24 mouse cellular contexts compared by ENCODE assay signal in the genomic region with DNA sequence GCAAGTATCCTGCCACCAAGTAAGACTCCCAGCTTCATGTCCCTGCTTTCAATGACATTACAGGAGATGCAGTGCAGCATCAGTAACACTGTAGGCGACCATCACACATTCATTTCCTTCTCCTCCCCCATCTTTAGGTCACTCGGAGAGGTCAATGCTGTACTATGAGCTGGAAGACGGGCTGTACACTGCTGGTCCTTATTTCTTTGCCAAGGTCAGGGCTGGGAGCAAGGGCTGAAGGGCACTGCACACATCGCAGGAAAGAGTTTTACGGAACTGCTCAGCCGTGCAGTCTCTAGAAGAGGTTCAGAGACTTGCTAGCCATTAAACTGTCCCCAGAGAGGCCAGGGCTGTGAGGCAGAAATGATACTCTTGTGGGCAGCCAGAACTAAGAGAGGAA. TPM values are rescaled to one million over a fixed set of nuclear protein-coding genes. Genes with fewer than 3 reads are reported as not detected.
DNase-seq lines count a peak whose midpoint lies in the region; ATAC-seq and TF ChIP-seq lines count a peak whose summit lies in the region.
"Had no signal": no experiment of that assay in that cellular context is flagged by ENCODE, and none has a peak within 500 bp of the region (broad histone marks: within the 10 kb centered on the region; RNA-seq: fewer than 3 reads in every experiment).

No protein-coding gene starts in this region.

- dilution Hi-C loops in CH12.LX (cut with MboI; ENCODE audit: extremely low pct_ligation_motif_present, extremely low pct_unique_long_range_greater_than_20kb, low sequenced_read_pairs): no loop called here

- H3K9me3 ChIP-seq in CH12.LX (replicated peaks; ENCODE audit: low read length): no peaks in the 10 kb centered on the region
- no peaks in the 10 kb centered on the region for H3K9me3 ChIP-seq in kidney, embryonic 14.5 days (ENCODE audit: control insufficient read depth, low read length)
- H3K9me3 ChIP-seq: embryonic facial prominence, embryonic 12.5 days; forebrain, embryonic 12.5 days; G1E; heart, embryonic 15.5 days had no signal

- no peak for TF ChIP-seq CTCF in CH12.LX (conservative IDR thresholded peaks at IDR 0.05 in 1 of 2, IDR thresholded peaks at IDR 0.05 in 1 of 2; ENCODE audit: low read depth in 2 of 2, low read length in 2 of 2)
- no peak for TF ChIP-seq CTCF in left cerebral cortex, adult 2 months (IDR thresholded peaks at IDR 0.05)

- no peaks in the 10 kb centered on the region for H3K36me3 ChIP-seq in CH12.LX (replicated peaks in 1 of 2; ENCODE audit: control insufficient read depth in 1 of 2, insufficient read depth in 1 of 2, low read length in 1 of 2)
- H3K36me3 ChIP-seq in kidney, embryonic 14.5 days (ENCODE audit: control insufficient read depth, insufficient read depth, low read length): no peaks in the 10 kb centered on the region
- H3K36me3 ChIP-seq: embryonic facial prominence, embryonic 12.5 days; forebrain, embryonic 12.5 days; G1E; heart, embryonic 15.5 days had no signal

- TF ChIP-seq POLR2A in CH12.LX (IDR thresholded peaks at IDR 0.05; ENCODE audit: low read depth, low read length): no peak

- H3K4me3 ChIP-seq in CH12.LX (replicated peaks in 1 of 3; ENCODE audit: low read depth in 2 of 3, low read length in 2 of 3, poor library complexity in 1 of 3): no peak overlapping the region
- no peak overlapping the region for H3K4me3 ChIP-seq in kidney, embryonic 14.5 days (ENCODE audit: low read length)
- no peak overlapping the region for H3K4me3 ChIP-seq in left cerebral cortex, adult 2 months
- H3K4me3 ChIP-seq: embryonic facial prominence, embryonic 12.5 days; forebrain, embryonic 12.5 days; heart, adult 2 months; heart, embryonic 15.5 days had no signal

- in situ Hi-C loops in CH12.LX (cut with MboI; ENCODE audit: low pct_ligation_motif_present, low pct_unique_long_range_greater_than_20kb, low sequenced_read_pairs): no loop called here

- 23% methylated on average over 6 of the region's 6 CpGs for whole genome bisulfite sequencing in kidney, embryonic 14.5 days

- H3K27me3 ChIP-seq in CH12.LX (replicated peaks): peaks cover 10% of the 10 kb centered on the region
- H3K27me3 ChIP-seq in kidney, embryonic 14.5 days (ENCODE audit: control insufficient read depth, insufficient read depth, low read length): no peaks in the 10 kb centered on the region
- H3K27me3 ChIP-seq: embryonic facial prominence, embryonic 12.5 days had no signal

- H3K4me1 ChIP-seq in CH12.LX (ENCODE audit: control insufficient read depth in 1 of 2, insufficient read depth in 2 of 2): peaks cover 7 to 11% of the 10 kb centered on the region in 2 experiments; a peak in 3 of 4 replicates
- H3K4me1 ChIP-seq in kidney, embryonic 14.5 days (ENCODE audit: control insufficient read depth, insufficient read depth, low read length): peaks cover 9% of the 10 kb centered on the region

- intact Hi-C loops in left cerebral cortex, adult 2 months (cut with DNase I): loop anchor here (5.0 kb wide), 2 partner anchors 224 to 936 kb away; no protein-coding TSS in a partner anchor

- no peak overlapping the region for H3K4me2 ChIP-seq in CH12.LX (ENCODE audit: insufficient read depth, low read depth, poor library complexity, severe bottlenecking)
- no peak overlapping the region for H3K4me2 ChIP-seq in kidney, embryonic 14.5 days (replicated peaks; ENCODE audit: low read depth, low read length)
- H3K4me2 ChIP-seq: embryonic facial prominence, embryonic 12.5 days; forebrain, embryonic 12.5 days; heart, embryonic 11.5 days; heart, embryonic 15.5 days had no signal

- ATAC-seq in kidney, embryonic 14.5 days (ENCODE audit: low FRiP score, low TSS enrichment): peak; percentile 41
- ATAC-seq: forebrain, embryonic 16.5 days had no signal

- H3K9ac ChIP-seq in CH12.LX (ENCODE audit: insufficient read depth, low read depth): no peak overlapping the region
- no peak overlapping the region for H3K9ac ChIP-seq in kidney, embryonic 14.5 days (ENCODE audit: low read depth, low read length)
- H3K9ac ChIP-seq: embryonic facial prominence, embryonic 12.5 days; forebrain, embryonic 12.5 days; heart, embryonic 15.5 days had no signal

- H3K79me2 ChIP-seq in CH12.LX (replicated peaks; ENCODE audit: control insufficient read depth, extremely low read depth, insufficient read depth, poor library complexity, severe bottlenecking): no peaks in the 10 kb centered on the region

- DNase-seq in CH12.LX (ENCODE audit: extremely low read depth): peak; percentile 21
- peak; percentile 17 for DNase-seq in kidney, adult 18-20 months
- peak; percentile 29 for DNase-seq in kidney, postnatal 10 days
- DNase-seq in left cerebral cortex, adult 2 months (ENCODE audit: extremely low spot score in 1 of 2, low spot score in 2 of 2): no peak
- DNase-seq in spleen, postnatal 36 days (ENCODE audit: low spot score in 2 of 2): no peak
- no peak for DNase-seq in ovary, postnatal 10 days (ENCODE audit: low spot score)
- DNase-seq in ovary, postnatal 14 days (ENCODE audit: low spot score): no peak
- DNase-seq: adrenal gland, postnatal 10 days; cerebellum, adult 11-12 months; cerebellum, adult 9-10 months; cerebellum, postnatal 25 days; gastrocnemius, postnatal 14 days; heart, adult 2 months; heart, postnatal 14 days had no signal

- no peak for TF ChIP-seq RAD21 in CH12.LX (IDR thresholded peaks at IDR 0.05; ENCODE audit: low read depth, low read length)

- no peak overlapping the region for H3K27ac ChIP-seq in CH12.LX (ENCODE audit: insufficient read depth, low read depth)
- no peak overlapping the region for H3K27ac ChIP-seq in kidney, embryonic 14.5 days (ENCODE audit: low read depth, low read length)
- no peak overlapping the region for H3K27ac ChIP-seq in left cerebral cortex, adult 2 months
- H3K27ac ChIP-seq: embryonic facial prominence, embryonic 12.5 days; forebrain, embryonic 12.5 days; heart, adult 2 months; heart, embryonic 15.5 days had no signal

- TF ChIP-seq EP300 in CH12.LX (IDR thresholded peaks at IDR 0.05; ENCODE audit: low read length): no peak

TF ChIP-seq in CH12.LX, 34 proteins besides CTCF, POLR2A, EP300 and RAD21:
- no peak for TF ChIP-seq MAFK (IDR thresholded peaks at IDR 0.05; ENCODE audit: insufficient replicate concordance, low read length)
- no peak for TF ChIP-seq ELF1 (IDR thresholded peaks at IDR 0.05; ENCODE audit: low read depth, low read length)
- no peak for TF ChIP-seq ZMIZ1 (IDR thresholded peaks at IDR 0.05; ENCODE audit: low read depth, low read length)
- no peak for TF ChIP-seq BHLHE40 (IDR thresholded peaks at IDR 0.05; ENCODE audit: low read depth, low read length)
- TF ChIP-seq CHD2 (IDR thresholded peaks at IDR 0.05; ENCODE audit: low read length): no peak
- no peak for TF ChIP-seq POLR2AphosphoS2 (IDR thresholded peaks at IDR 0.05; ENCODE audit: low read depth, low read length)
- TF ChIP-seq USF2 (conservative IDR thresholded peaks at IDR 0.05; ENCODE audit: low read depth, low read length): no peak
- no peak for TF ChIP-seq ZKSCAN1 (IDR thresholded peaks at IDR 0.05; ENCODE audit: borderline replicate concordance, low read depth, low read length)
- no peak for TF ChIP-seq ZNF384 (IDR thresholded peaks at IDR 0.05; ENCODE audit: low read depth, low read length)
- no peak for TF ChIP-seq JUND (conservative IDR thresholded peaks at IDR 0.05; ENCODE audit: low read depth, low read length)
- TF ChIP-seq NELFE (IDR thresholded peaks at IDR 0.05; ENCODE audit: low read depth, low read length): no peak
- no peak for TF ChIP-seq TBP (conservative IDR thresholded peaks at IDR 0.05; ENCODE audit: low read depth, low read length)
- no peak for TF ChIP-seq SMC3 (IDR thresholded peaks at IDR 0.05; ENCODE audit: low read depth, low read length)
- no peak for TF ChIP-seq UBTF (IDR thresholded peaks at IDR 0.05; ENCODE audit: low read depth, low read length)

RNA-seq across cellular contexts. Expression of gene Abcg5, which starts 13.7 kb away (rescaled TPM):
- total RNA-seq in CH12.LX (2012; rRNA removed): not detected in 2 replicates
- not detected in 2 replicates for total RNA-seq in CH12.LX (2014; rRNA removed)
- polyA plus RNA-seq in CH12.LX (2012; ENCODE audit: insufficient read length, low read depth): not detected in 2 replicates
- polyA plus RNA-seq in kidney, embryonic 14.5 days (2014; fragmentation: Nextera tagmentation; extraction: Ambion mirVana): 5.8 and 6.6 TPM in 2 replicates
- not detected for total RNA-seq in left cerebral cortex, adult 2 months (2021)
- total RNA-seq: gastrocnemius, adult 18-20 months; gastrocnemius, postnatal 14 days; heart, adult 2 months; heart, postnatal 14 days; hematopoietic stem cell, adult 5-6 weeks had no signal
- polyA plus RNA-seq: G1E; heart, adult 2 months; heart, embryonic 15.5 days had no signal

RNA-seq across cellular contexts. Expression of gene Abcg8, which starts 20.4 kb away (rescaled TPM):
- total RNA-seq in CH12.LX (2012; rRNA removed) (0.04 TPM in 1 of 2 replicates, not detected in the other), CH12.LX (2014; rRNA removed) (not detected in 2 replicates)
- not detected in 2 replicates for polyA plus RNA-seq in CH12.LX (2012; ENCODE audit: insufficient read length, low read depth)
- 0.35 and 0.43 TPM in 2 replicates for polyA plus RNA-seq in kidney, embryonic 14.5 days (2014; fragmentation: Nextera tagmentation; extraction: Ambion mirVana)
- not detected for total RNA-seq in left cerebral cortex, adult 2 months (2021)
- total RNA-seq: gastrocnemius, adult 18-20 months; gastrocnemius, postnatal 14 days; heart, adult 2 months; heart, postnatal 14 days; hematopoietic stem cell, adult 5-6 weeks had no signal
- polyA plus RNA-seq: cortical plate, adult 2 months; forebrain, embryonic 16.5 days; G1E; heart, adult 2 months; heart, embryonic 11.5 days; heart, embryonic 15.5 days had no signal

Comparison
In these comparisons a context has a peak if more than half of its experiments do, and no peak if none do; other contexts are left out.
1. DNase-seq: peak in CH12.LX (single experiment), kidney, adult 18-20 months (single experiment) and kidney, postnatal 10 days (single experiment); none in left cerebral cortex, adult 2 months (0 of 2), spleen, postnatal 36 days (0 of 2), ovary, postnatal 10 days (single experiment) and ovary, postnatal 14 days (single experiment).